Mouse (Mus musculus) stomach, postnatal 0 days (tissue): ENCODE results near the gene Cks1b.

Experiments
- CTCF ChIP-seq: IDR thresholded peaks from 2 replicates; pipeline ENCODE4 v1.5.1; 2016; ENCODE audit warnings: antibody characterized with exemption, low read depth, mild to moderate bottlenecking, moderate library complexity
- EP300 ChIP-seq: optimal IDR thresholded peaks from 2 replicates; pipeline ENCODE3; 2016; ENCODE audit warnings: antibody characterized with exemption

DNA sequence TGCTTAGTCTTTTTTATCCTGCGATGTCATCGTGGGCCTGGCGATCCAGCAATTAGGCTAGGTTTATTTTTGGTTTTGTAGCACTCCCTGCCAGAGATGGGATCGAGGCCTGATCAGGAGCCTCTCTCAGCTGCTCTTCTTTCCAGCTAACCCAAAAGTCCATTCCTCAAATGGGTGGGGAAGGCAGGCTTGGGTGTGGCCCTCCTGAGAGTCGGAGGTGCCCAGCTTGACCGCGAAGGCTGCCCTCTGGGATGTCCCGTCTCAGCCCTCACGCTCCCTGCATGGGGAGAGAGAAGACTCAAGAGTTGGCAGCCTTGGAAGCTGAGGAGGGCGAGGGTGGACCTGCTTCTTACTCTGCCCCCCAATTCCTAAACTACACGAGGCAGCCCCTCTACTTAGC, 16.3 kb upstream of the Cks1b start:
- TF ChIP-seq CTCF (no peak), EP300 (no peak)
